Mouse (Mus musculus): ENCODE data around the gene Cacna1g. TPM values are rescaled to one million over a fixed set of nuclear protein-coding genes. Genes with fewer than 3 reads are reported as not detected.

The Cacna1g gene
- polyA plus RNA-seq, 1 experiment from 2014 or later, result 0.29 TPM

GRCm38 (mm10) chr11:94374276-94374948, 99.6 kb downstream of the Cacna1g start:
- DNase-seq (no peak), ATAC-seq (no peak)
- no peak overlapping the region for H3K9ac ChIP-seq (replicated peaks)
- WGBS (ENCODE audit: insufficient replicate concordance), result 76% methylated on average over 13 of the region's 13 CpGs
- peaks cover 9% of the 10 kb centered on the region for H3K4me1 ChIP-seq (ENCODE audit: insufficient read depth)
- no peaks in the 10 kb centered on the region for H3K9me3 ChIP-seq (ENCODE audit: low read length)
- H3K4me2 ChIP-seq (ENCODE audit: low read depth, low read length), result no peak overlapping the region
- H3K4me3 ChIP-seq (ENCODE audit: low read depth, low read length), result no peak overlapping the region
- H3K27me3 ChIP-seq (ENCODE audit: insufficient read depth, low read length), result no peaks in the 10 kb centered on the region
- no peak overlapping the region for H3K27ac ChIP-seq (ENCODE audit: low read depth)
- no peaks in the 10 kb centered on the region for H3K36me3 ChIP-seq (replicated peaks; ENCODE audit: insufficient read depth, low read length)
- TF ChIP-seq CTCF (IDR thresholded peaks at IDR 0.05; ENCODE audit: low read depth) (no peak), EP300 (IDR thresholded peaks at IDR 0.05; ENCODE audit: low read depth) (no peak)

- Histone ChIP-seq H3K27me3 (ENCODE audit: insufficient read depth, low read length) (no peaks in the 10 kb centered on the region), H3K27ac (ENCODE audit: low read depth) (peak overlapping the region; percentile 45; the same call in 1 of the 2 replicates), H3K9ac (replicated peaks) (no peak overlapping the region), H3K9me3 (ENCODE audit: low read length) (0 out of 2 replicates have a peak, but pooled peaks cover 2% of the 10 kb centered on the region), H3K4me3 (ENCODE audit: low read depth, low read length) (no peak overlapping the region), H3K4me2 (ENCODE audit: low read depth, low read length) (no peak overlapping the region), H3K36me3 (replicated peaks; ENCODE audit: insufficient read depth, low read length) (no peaks in the 10 kb centered on the region), H3K4me1 (ENCODE audit: insufficient read depth) (peaks cover 9% of the 10 kb centered on the region)
- WGBS (ENCODE audit: insufficient replicate concordance), result 8% methylated on average over 5 of the region's 5 CpGs
- TF ChIP-seq CTCF (IDR thresholded peaks at IDR 0.05; ENCODE audit: low read depth) (no peak), EP300 (IDR thresholded peaks at IDR 0.05; ENCODE audit: low read depth) (no peak)
- peak; percentile 48 for DNase-seq
- peak; percentile 66 for ATAC-seq
Observed at GRCm38 (mm10) chr11:94370809-94371208, 103.2 kb downstream of the Cacna1g start.

DNA sequence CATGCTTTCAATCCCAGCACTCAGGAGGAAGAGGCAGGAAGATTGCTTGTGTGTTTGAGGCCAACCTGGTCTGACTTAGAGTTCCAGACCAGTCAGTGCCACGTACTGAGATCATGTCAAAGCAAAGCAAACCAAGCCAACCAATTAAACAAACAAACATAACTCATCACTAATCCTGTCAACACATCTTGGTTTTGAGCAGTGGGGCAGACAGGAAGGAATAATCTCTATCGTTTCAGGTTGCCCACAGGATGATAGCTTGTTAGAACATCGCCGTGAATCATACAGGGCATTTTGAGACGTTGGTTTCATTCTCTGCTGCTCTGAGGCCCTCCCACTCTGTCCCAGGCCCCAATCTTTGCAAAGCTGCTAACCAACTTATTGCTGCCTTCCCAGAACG, 104.0 kb downstream of the Cacna1g start:
- Histone ChIP-seq H3K9ac (replicated peaks) (no peak overlapping the region), H3K4me1 (ENCODE audit: insufficient read depth) (peaks cover 9% of the 10 kb centered on the region), H3K27me3 (ENCODE audit: insufficient read depth, low read length) (no peaks in the 10 kb centered on the region), H3K36me3 (replicated peaks; ENCODE audit: insufficient read depth, low read length) (no peaks in the 10 kb centered on the region), H3K9me3 (ENCODE audit: low read length) (0 out of 2 replicates have a peak, but pooled peaks cover 2% of the 10 kb centered on the region), H3K27ac (ENCODE audit: low read depth) (no peak overlapping the region), H3K4me3 (ENCODE audit: low read depth, low read length) (no peak overlapping the region), H3K4me2 (ENCODE audit: low read depth, low read length) (no peak overlapping the region)
- TF ChIP-seq EP300 (IDR thresholded peaks at IDR 0.05; ENCODE audit: low read depth), result no peak
- TF ChIP-seq CTCF (IDR thresholded peaks at IDR 0.05; ENCODE audit: low read depth), result no peak
- ATAC-seq, result no peak
- 41% methylated on average over 6 of the region's 6 CpGs for WGBS (ENCODE audit: insufficient replicate concordance)
- no peak for DNase-seq

DNA sequence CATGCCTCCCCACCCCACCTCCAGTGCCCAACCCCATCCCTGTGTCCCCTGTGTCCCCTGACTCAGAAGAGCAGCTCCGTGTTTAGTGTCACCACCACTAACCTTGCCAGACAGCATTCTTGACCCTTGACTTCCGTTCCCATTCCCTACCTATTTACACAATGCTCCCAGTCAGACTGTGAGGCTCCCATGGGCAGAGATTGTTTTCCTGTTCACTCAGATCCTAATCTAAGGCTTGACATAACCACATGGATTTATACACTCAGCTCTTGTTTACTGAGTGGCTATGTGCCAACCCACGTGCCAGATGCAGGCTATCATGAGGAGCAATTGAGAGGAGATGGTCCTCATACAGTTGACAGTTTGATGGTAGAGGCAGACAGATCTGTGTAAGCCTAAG, 108.7 kb downstream of the Cacna1g start:
- DNase-seq, result peak; percentile 60
- 0 out of 2 replicates have a peak overlapping the region, but pooled peaks have one; percentile 44 for H3K27ac ChIP-seq (ENCODE audit: low read depth)

GRCm38 (mm10) chr11:94363690-94364089, 110.3 kb downstream of the Cacna1g start:
- WGBS (ENCODE audit: insufficient replicate concordance), result 71% methylated on average over 7 of the region's 7 CpGs
- H3K27ac ChIP-seq (ENCODE audit: low read depth), result no peak overlapping the region
- H3K4me1 ChIP-seq (ENCODE audit: insufficient read depth), result no peaks in the 10 kb centered on the region
- no peaks in the 10 kb centered on the region for H3K36me3 ChIP-seq (replicated peaks; ENCODE audit: insufficient read depth, low read length)
- DNase-seq (no peak), ATAC-seq (no peak)
- H3K4me3 ChIP-seq (ENCODE audit: low read depth, low read length), result no peak overlapping the region
- H3K9me3 ChIP-seq (ENCODE audit: low read length), result 0 out of 2 replicates have a peak, but pooled peaks cover 2% of the 10 kb centered on the region
- no peak overlapping the region for H3K4me2 ChIP-seq (ENCODE audit: low read depth, low read length)
- H3K27me3 ChIP-seq (ENCODE audit: insufficient read depth, low read length), result no peaks in the 10 kb centered on the region
- H3K9ac ChIP-seq (replicated peaks), result no peak overlapping the region
- TF ChIP-seq CTCF (IDR thresholded peaks at IDR 0.05; ENCODE audit: low read depth) (no peak), EP300 (IDR thresholded peaks at IDR 0.05; ENCODE audit: low read depth) (no peak)

More for the DNA sequence above, 108.7 kb downstream of the Cacna1g start:
- Histone ChIP-seq H3K27me3 (ENCODE audit: insufficient read depth, low read length) (no peaks in the 10 kb centered on the region), H3K36me3 (replicated peaks; ENCODE audit: insufficient read depth, low read length) (no peaks in the 10 kb centered on the region), H3K4me2 (ENCODE audit: low read depth, low read length) (no peak overlapping the region), H3K9me3 (ENCODE audit: low read length) (0 out of 2 replicates have a peak, but pooled peaks cover 2% of the 10 kb centered on the region), H3K9ac (replicated peaks) (no peak overlapping the region), H3K4me3 (ENCODE audit: low read depth, low read length) (no peak overlapping the region), H3K4me1 (ENCODE audit: insufficient read depth) (peaks cover 2% of the 10 kb centered on the region)
- WGBS (ENCODE audit: insufficient replicate concordance), result 42% methylated on average over 3 of the region's 3 CpGs
- ATAC-seq, result peak; percentile 93
- TF ChIP-seq CTCF (IDR thresholded peaks at IDR 0.05; ENCODE audit: low read depth) (no peak), EP300 (IDR thresholded peaks at IDR 0.05; ENCODE audit: low read depth) (no peak)

- Histone ChIP-seq H3K27me3 (ENCODE audit: insufficient read depth, low read length) (no peaks in the 10 kb centered on the region), H3K36me3 (replicated peaks; ENCODE audit: insufficient read depth, low read length) (no peaks in the 10 kb centered on the region), H3K9me3 (ENCODE audit: low read length) (0 out of 2 replicates have a peak, but pooled peaks cover 2% of the 10 kb centered on the region), H3K9ac (replicated peaks) (no peak overlapping the region), H3K27ac (ENCODE audit: low read depth) (no peak overlapping the region), H3K4me3 (ENCODE audit: low read depth, low read length) (no peak overlapping the region), H3K4me2 (ENCODE audit: low read depth, low read length) (no peak overlapping the region), H3K4me1 (ENCODE audit: insufficient read depth) (no peaks in the 10 kb centered on the region)
- 67% methylated on average over 5 of the region's 5 CpGs for WGBS (ENCODE audit: insufficient replicate concordance)
- no peak for TF ChIP-seq EP300 (IDR thresholded peaks at IDR 0.05; ENCODE audit: low read depth)
- TF ChIP-seq CTCF (IDR thresholded peaks at IDR 0.05; ENCODE audit: low read depth), result no peak
- no peak for DNase-seq
- ATAC-seq, result peak; percentile 46
Observed at GRCm38 (mm10) chr11:94362101-94362500, 111.9 kb downstream of the Cacna1g start.

All from liver, postnatal 0 days (tissue).